Mouse (Mus musculus): Measurements from ENCODE around the gene Msl2.

- TF ChIP-seq CTCF (IDR thresholded peaks at IDR 0.05; ENCODE audit: insufficient read depth, low read depth, low read length) (no peak), POLR2A (IDR thresholded peaks at IDR 0.05; ENCODE audit: insufficient read depth, low read depth, low read length) (no peak)
These were observed 20.6 kb upstream of the Msl2 start for GRCm38 (mm10) chr9:101053279-101053678.

Measured in olfactory bulb, adult 2 months (tissue).